Mouse (Mus musculus): ENCODE measurements at regions not wholly inside any gene's neighbourhood (a gene's known extent, or its start where the extent isn't known, plus 50 kb on each side); places are given as distances from the start of the nearest gene placed in this dataset.

DNA sequence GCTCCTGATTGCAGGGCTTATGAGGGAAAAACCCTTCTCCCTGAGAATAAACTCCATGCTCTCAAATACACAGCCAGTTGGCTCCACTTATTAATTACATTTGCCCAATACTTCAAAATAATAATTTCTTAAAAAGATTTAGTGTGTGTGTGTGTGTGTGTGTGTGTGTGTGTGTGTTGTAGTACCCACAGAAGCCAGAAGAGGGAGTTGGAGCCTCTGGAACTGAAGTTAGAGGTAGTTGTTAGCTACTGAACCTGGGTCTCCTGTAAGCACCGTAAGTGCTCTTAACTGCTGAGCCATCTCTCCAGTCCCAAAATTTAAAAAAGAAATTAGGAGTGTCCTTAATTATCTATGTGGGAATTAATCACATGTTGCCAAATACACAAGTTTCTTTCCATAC lies 154.8 kb upstream of the Ctnnb1 start:
- peak; percentile 55 for TF ChIP-seq CTCF (IDR thresholded peaks at IDR 0.05)
- TF ChIP-seq POLR2A (IDR thresholded peaks at IDR 0.05; ENCODE audit: insufficient read depth, low read depth, low read length): no peak
